Mouse (Mus musculus): Measurements from ENCODE around the gene 1700001P01Rik. TPM values are rescaled to one million over a fixed set of nuclear protein-coding genes. Genes with fewer than 3 reads are reported as not detected.

Gene 1700001P01Rik
- polyA plus RNA-seq (2015; fragmentation: Nextera tagmentation; extraction: Ambion mirVana) = 0.44 and 0.91 TPM in 2 replicates

GRCm38 (mm10) chr11:97775808-97776496 lies at the start of gene 1700001P01Rik:
1700001P01Rik (minus strand) TSS chr11:97775918.
- 39% methylated on average over 17 of the region's 17 CpGs for WGBS
- no peak within 1 kb of the TSS for H3K27ac ChIP-seq (ENCODE audit: low read depth, low read length)
- H3K4me2 ChIP-seq (ENCODE audit: low read length) = no peak within 1 kb of the TSS
- H3K9me3 ChIP-seq (ENCODE audit: control insufficient read depth, low read length) = no peaks in the 10 kb centered on the region
- peaks cover 31% of the 10 kb centered on the region for H3K36me3 ChIP-seq (ENCODE audit: control insufficient read depth, insufficient read depth, low read length)
- no peaks in the 10 kb centered on the region for H3K27me3 ChIP-seq (replicated peaks; ENCODE audit: control insufficient read depth, insufficient read depth, low read length)
- H3K4me1 ChIP-seq (ENCODE audit: control insufficient read depth, insufficient read depth, low read depth, low read length) = peaks cover 10% of the 10 kb centered on the region
- no peak within 1 kb of the TSS for H3K4me3 ChIP-seq (ENCODE audit: low read length)
- no peak for ATAC-seq
- no peak within 1 kb of the TSS for H3K9ac ChIP-seq (ENCODE audit: low read depth, low read length)

DNA sequence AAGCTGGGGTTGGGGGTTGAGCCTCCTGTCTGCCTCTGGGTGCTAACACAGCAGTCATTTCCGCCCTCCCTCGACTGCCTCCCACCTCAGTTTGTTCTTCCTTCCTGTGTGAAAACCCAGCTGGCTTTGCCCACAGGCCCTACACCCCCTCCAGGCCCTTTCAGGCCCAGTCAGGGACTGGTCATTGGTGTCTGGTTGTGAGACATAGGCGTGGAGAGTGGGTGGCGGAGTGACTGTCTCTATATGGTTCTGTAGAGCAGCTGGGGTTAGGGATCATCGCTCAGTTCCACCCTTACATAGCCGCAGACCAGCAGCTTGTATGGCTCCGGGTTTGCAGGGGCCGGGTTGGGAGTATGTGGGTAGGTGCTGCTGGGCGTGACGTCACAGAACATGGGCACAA lies 49.6 kb upstream of the 1700001P01Rik start:
- no peaks in the 10 kb centered on the region for H3K9me3 ChIP-seq (ENCODE audit: control insufficient read depth, low read length)
- no peaks in the 10 kb centered on the region for H3K27me3 ChIP-seq (replicated peaks; ENCODE audit: control insufficient read depth, insufficient read depth, low read length)
- no peak overlapping the region for H3K9ac ChIP-seq (ENCODE audit: low read depth, low read length)
- ATAC-seq = peak; percentile 37
- peak overlapping the region; percentile 30 for H3K27ac ChIP-seq (ENCODE audit: low read depth, low read length)
- H3K4me2 ChIP-seq (ENCODE audit: low read length) = no peak overlapping the region
- WGBS = 86% methylated on average over 10 of the region's 10 CpGs
- no peak overlapping the region for H3K4me3 ChIP-seq (ENCODE audit: low read length)
- H3K4me1 ChIP-seq (ENCODE audit: control insufficient read depth, insufficient read depth, low read depth, low read length) = peaks cover 5% of the 10 kb centered on the region; the same call in 1 of the 2 replicates
- H3K36me3 ChIP-seq (ENCODE audit: control insufficient read depth, insufficient read depth, low read length) = peaks cover 22% of the 10 kb centered on the region

DNA sequence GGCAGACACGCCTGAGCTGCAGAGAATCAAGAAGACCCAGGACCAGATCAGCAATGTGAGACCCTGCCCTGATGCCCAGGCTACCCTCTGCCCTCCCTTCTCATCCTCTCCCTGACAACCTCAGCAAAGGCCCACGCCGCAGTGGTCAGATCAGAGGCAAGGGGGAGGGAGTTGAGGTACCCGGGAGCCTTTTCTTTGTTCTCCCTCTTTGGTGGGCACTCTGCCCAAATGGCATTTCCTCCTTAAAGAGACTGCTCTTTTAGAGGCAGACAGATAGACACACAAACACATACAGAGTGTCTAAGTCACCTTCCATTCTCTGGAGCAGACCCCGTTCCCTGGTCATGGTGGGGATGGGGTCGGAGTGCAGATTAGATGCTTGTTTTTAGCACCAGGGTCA lies 49.2 kb upstream of the 1700001P01Rik start:
- H3K9me3 ChIP-seq (ENCODE audit: control insufficient read depth, low read length) = no peaks in the 10 kb centered on the region
- H3K27me3 ChIP-seq (replicated peaks; ENCODE audit: control insufficient read depth, insufficient read depth, low read length) = no peaks in the 10 kb centered on the region
- no peak overlapping the region for H3K4me2 ChIP-seq (ENCODE audit: low read length)
- peaks cover 6% of the 10 kb centered on the region; the same call in 1 of the 2 replicates for H3K4me1 ChIP-seq (ENCODE audit: control insufficient read depth, insufficient read depth, low read depth, low read length)
- ATAC-seq = peak; percentile 31; the same call in 1 of the 2 replicates
- peaks cover 22% of the 10 kb centered on the region for H3K36me3 ChIP-seq (ENCODE audit: control insufficient read depth, insufficient read depth, low read length)
- no peak overlapping the region for H3K9ac ChIP-seq (ENCODE audit: low read depth, low read length)
- WGBS = 60% methylated on average over 6 of the region's 6 CpGs
- peak overlapping the region; percentile 30 for H3K27ac ChIP-seq (ENCODE audit: low read depth, low read length)
- no peak overlapping the region for H3K4me3 ChIP-seq (ENCODE audit: low read length)

GRCm38 (mm10) chr11:97824168-97824567 lies 48.5 kb upstream of the 1700001P01Rik start:
- Histone ChIP-seq H3K9ac (ENCODE audit: low read depth, low read length) (no peak overlapping the region), H3K27ac (ENCODE audit: low read depth, low read length) (no peak overlapping the region), H3K4me2 (ENCODE audit: low read length) (no peak overlapping the region), H3K36me3 (ENCODE audit: control insufficient read depth, insufficient read depth, low read length) (peaks cover 26% of the 10 kb centered on the region), H3K27me3 (replicated peaks; ENCODE audit: control insufficient read depth, insufficient read depth, low read length) (no peaks in the 10 kb centered on the region), H3K4me1 (ENCODE audit: control insufficient read depth, insufficient read depth, low read depth, low read length) (peaks cover 9% of the 10 kb centered on the region; the same call in 1 of the 2 replicates), H3K4me3 (ENCODE audit: low read length) (no peak overlapping the region), H3K9me3 (ENCODE audit: control insufficient read depth, low read length) (no peaks in the 10 kb centered on the region)
- WGBS = 96% methylated on average over 11 of the region's 11 CpGs
- no peak for ATAC-seq

DNA sequence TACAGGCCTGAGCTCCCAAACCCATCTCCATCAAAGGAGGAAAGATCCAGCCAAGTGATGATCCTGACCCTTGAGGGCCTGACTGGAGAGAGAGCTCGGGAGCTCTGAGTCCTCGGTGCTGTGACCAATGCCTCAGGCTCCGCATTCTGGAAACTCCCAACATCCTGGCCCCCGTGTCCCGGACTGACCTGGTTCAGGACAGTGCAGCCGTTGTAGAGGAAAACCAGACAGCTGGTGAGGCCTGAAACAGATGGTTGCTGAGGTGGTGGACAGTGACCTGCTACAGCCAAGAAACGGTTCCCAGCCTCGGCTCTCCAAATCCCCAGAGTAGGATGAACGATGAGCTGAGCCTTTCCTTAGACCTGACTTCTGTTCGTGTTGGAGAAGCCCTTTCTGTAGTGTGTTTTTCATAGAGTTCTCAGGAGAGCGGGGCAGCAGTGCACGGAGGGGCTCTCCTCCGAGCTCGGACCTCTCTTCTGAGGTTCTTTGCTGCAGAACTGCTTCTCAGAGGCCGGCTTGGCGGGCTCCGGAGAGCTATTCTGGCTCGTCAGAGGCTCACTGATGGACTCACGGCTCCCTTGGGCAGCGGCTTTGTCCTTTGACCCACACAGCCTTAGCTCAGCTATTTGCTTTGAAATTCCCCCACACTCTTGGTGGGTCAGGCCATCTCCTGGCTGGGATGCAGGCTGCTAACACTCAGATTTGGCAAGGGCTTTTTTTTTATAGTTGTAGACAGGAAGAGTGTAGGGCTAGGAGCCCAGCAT lies 47.3 kb upstream of the 1700001P01Rik start:
- no peaks in the 10 kb centered on the region for H3K27me3 ChIP-seq (replicated peaks; ENCODE audit: control insufficient read depth, insufficient read depth, low read length)
- H3K4me2 ChIP-seq (ENCODE audit: low read length) = no peak overlapping the region
- H3K9me3 ChIP-seq (ENCODE audit: control insufficient read depth, low read length) = no peaks in the 10 kb centered on the region
- no peak for ATAC-seq
- no peak overlapping the region for H3K27ac ChIP-seq (ENCODE audit: low read depth, low read length)
- H3K4me3 ChIP-seq (ENCODE audit: low read length) = no peak overlapping the region
- H3K4me1 ChIP-seq (ENCODE audit: control insufficient read depth, insufficient read depth, low read depth, low read length) = peaks cover 17% of the 10 kb centered on the region
- peaks cover 26% of the 10 kb centered on the region for H3K36me3 ChIP-seq (ENCODE audit: control insufficient read depth, insufficient read depth, low read length)
- no peak overlapping the region for H3K9ac ChIP-seq (ENCODE audit: low read depth, low read length)
- WGBS = 76% methylated on average over 20 of the region's 20 CpGs

- no peak for ATAC-seq
- H3K4me1 ChIP-seq (ENCODE audit: control insufficient read depth, insufficient read depth, low read depth, low read length) = peaks cover 23% of the 10 kb centered on the region
- 89% methylated on average over 8 of the region's 8 CpGs for WGBS
Measured at GRCm38 (mm10) chr11:97821401-97822064, 45.8 kb upstream of the 1700001P01Rik start.

GRCm38 (mm10) chr11:97820840-97821239 lies 45.1 kb upstream of the 1700001P01Rik start:
- no peaks in the 10 kb centered on the region for H3K27me3 ChIP-seq (replicated peaks; ENCODE audit: control insufficient read depth, insufficient read depth, low read length)
- ATAC-seq = no peak
- H3K4me2 ChIP-seq (ENCODE audit: low read length) = no peak overlapping the region
- WGBS = 52% methylated on average over 4 of the region's 4 CpGs
- H3K9me3 ChIP-seq (ENCODE audit: control insufficient read depth, low read length) = no peaks in the 10 kb centered on the region
- H3K27ac ChIP-seq (ENCODE audit: low read depth, low read length) = no peak overlapping the region
- H3K36me3 ChIP-seq (ENCODE audit: control insufficient read depth, insufficient read depth, low read length) = peaks cover 14% of the 10 kb centered on the region
- H3K9ac ChIP-seq (ENCODE audit: low read depth, low read length) = no peak overlapping the region
- no peak overlapping the region for H3K4me3 ChIP-seq (ENCODE audit: low read length)
- peaks cover 23% of the 10 kb centered on the region for H3K4me1 ChIP-seq (ENCODE audit: control insufficient read depth, insufficient read depth, low read depth, low read length)

More at GRCm38 (mm10) chr11:97821401-97822064, 45.8 kb upstream of the 1700001P01Rik start:
- H3K4me3 ChIP-seq (ENCODE audit: low read length) = no peak overlapping the region
- no peaks in the 10 kb centered on the region for H3K9me3 ChIP-seq (ENCODE audit: control insufficient read depth, low read length)
- H3K27ac ChIP-seq (ENCODE audit: low read depth, low read length) = no peak overlapping the region
- H3K27me3 ChIP-seq (replicated peaks; ENCODE audit: control insufficient read depth, insufficient read depth, low read length) = no peaks in the 10 kb centered on the region
- no peak overlapping the region for H3K9ac ChIP-seq (ENCODE audit: low read depth, low read length)
- no peak overlapping the region for H3K4me2 ChIP-seq (ENCODE audit: low read length)
- peaks cover 16% of the 10 kb centered on the region for H3K36me3 ChIP-seq (ENCODE audit: control insufficient read depth, insufficient read depth, low read length)

DNA sequence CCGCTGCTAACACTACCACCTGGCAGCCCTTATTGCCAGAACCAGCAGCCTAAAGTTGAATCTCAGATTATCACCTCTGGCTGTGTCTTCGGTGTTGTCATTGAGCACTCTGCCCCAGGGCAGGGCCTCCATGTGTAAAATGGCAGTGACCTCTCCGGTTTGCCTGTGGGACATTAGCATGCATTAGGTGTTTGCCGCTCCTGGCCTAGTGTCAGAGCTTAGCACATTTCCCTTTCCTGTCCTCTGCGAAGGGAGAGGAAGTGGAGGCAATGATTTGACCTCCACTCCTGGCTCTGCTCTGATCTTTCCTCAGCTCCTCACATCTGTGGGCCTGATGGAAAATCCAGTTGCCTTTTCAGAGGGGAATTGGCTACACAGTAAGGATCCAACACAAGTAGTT lies 44.2 kb upstream of the 1700001P01Rik start:
- Histone ChIP-seq H3K36me3 (ENCODE audit: control insufficient read depth, insufficient read depth, low read length) (peaks cover 10% of the 10 kb centered on the region), H3K4me1 (ENCODE audit: control insufficient read depth, insufficient read depth, low read depth, low read length) (peaks cover 23% of the 10 kb centered on the region)
- 76% methylated on average over 5 of the region's 5 CpGs for WGBS

GRCm38 (mm10) chr11:97819102-97819501 lies 43.4 kb upstream of the 1700001P01Rik start:
- Histone ChIP-seq H3K4me1 (ENCODE audit: control insufficient read depth, insufficient read depth, low read depth, low read length) (peaks cover 23% of the 10 kb centered on the region), H3K36me3 (ENCODE audit: control insufficient read depth, insufficient read depth, low read length) (peaks cover 13% of the 10 kb centered on the region), H3K9ac (ENCODE audit: low read depth, low read length) (no peak overlapping the region; the same call in 1 of the 2 replicates), H3K4me2 (ENCODE audit: low read length) (no peak overlapping the region), H3K4me3 (ENCODE audit: low read length) (no peak overlapping the region), H3K9me3 (ENCODE audit: control insufficient read depth, low read length) (no peaks in the 10 kb centered on the region), H3K27me3 (replicated peaks; ENCODE audit: control insufficient read depth, insufficient read depth, low read length) (no peaks in the 10 kb centered on the region), H3K27ac (ENCODE audit: low read depth, low read length) (peak overlapping the region; percentile 60)
- ATAC-seq = no peak
- 54% methylated on average over 4 of the region's 4 CpGs for WGBS

More for the DNA sequence above, 44.2 kb upstream of the 1700001P01Rik start:
- Histone ChIP-seq H3K9ac (ENCODE audit: low read depth, low read length) (no peak overlapping the region), H3K4me2 (ENCODE audit: low read length) (no peak overlapping the region), H3K4me3 (ENCODE audit: low read length) (no peak overlapping the region), H3K27me3 (replicated peaks; ENCODE audit: control insufficient read depth, insufficient read depth, low read length) (no peaks in the 10 kb centered on the region), H3K27ac (ENCODE audit: low read depth, low read length) (no peak overlapping the region), H3K9me3 (ENCODE audit: control insufficient read depth, low read length) (no peaks in the 10 kb centered on the region)
- ATAC-seq = no peak
